Mouse (Mus musculus): ENCODE results near the gene Peak1. TPM values are rescaled to one million over a fixed set of nuclear protein-coding genes. Genes with fewer than 3 reads are reported as not detected.

The Peak1 gene
- polyA plus RNA-seq, 1 experiment, result 14.4 TPM

- no peak within 1 kb of the TSS for H3K4me3 ChIP-seq (ENCODE audit: insufficient read depth, low read length)
- TF ChIP-seq CTCF (IDR thresholded peaks at IDR 0.05; ENCODE audit: extremely low read depth, insufficient read depth, low read length) (no peak), POLR2A (IDR thresholded peaks at IDR 0.05; ENCODE audit: extremely low read depth, insufficient read depth, low read length) (no peak)
- H3K4me1 ChIP-seq (ENCODE audit: control insufficient read depth, insufficient read depth, low read length), result 0 out of 2 replicates have a peak, but pooled peaks cover 1% of the 10 kb centered on the region
- no peak within 1 kb of the TSS for H3K27ac ChIP-seq (ENCODE audit: insufficient read depth, low read length)
These were observed 252.5 kb downstream of the Peak1 start, which contains the start of gene Tspan3 for GRCm38 (mm10) chr9:56165377-56165776. TSS of gene Tspan3 (minus strand) at chr9:56165477.

- H3K4me3 ChIP-seq (ENCODE audit: insufficient read depth, low read length), result peak overlapping the region; percentile 95
- peaks cover 9% of the 10 kb centered on the region for H3K4me1 ChIP-seq (ENCODE audit: control insufficient read depth, insufficient read depth, low read length)
- peak overlapping the region; percentile 95 for H3K27ac ChIP-seq (ENCODE audit: insufficient read depth, low read length)
- peak; percentile 66; the same call in 1 of the 2 replicates for TF ChIP-seq POLR2A (IDR thresholded peaks at IDR 0.05; ENCODE audit: extremely low read depth, insufficient read depth, low read length)
- TF ChIP-seq CTCF (IDR thresholded peaks at IDR 0.05; ENCODE audit: extremely low read depth, insufficient read depth, low read length), result no peak
These were observed 257.3 kb downstream of the Peak1 start for GRCm38 (mm10) chr9:56160341-56161141.

DNA sequence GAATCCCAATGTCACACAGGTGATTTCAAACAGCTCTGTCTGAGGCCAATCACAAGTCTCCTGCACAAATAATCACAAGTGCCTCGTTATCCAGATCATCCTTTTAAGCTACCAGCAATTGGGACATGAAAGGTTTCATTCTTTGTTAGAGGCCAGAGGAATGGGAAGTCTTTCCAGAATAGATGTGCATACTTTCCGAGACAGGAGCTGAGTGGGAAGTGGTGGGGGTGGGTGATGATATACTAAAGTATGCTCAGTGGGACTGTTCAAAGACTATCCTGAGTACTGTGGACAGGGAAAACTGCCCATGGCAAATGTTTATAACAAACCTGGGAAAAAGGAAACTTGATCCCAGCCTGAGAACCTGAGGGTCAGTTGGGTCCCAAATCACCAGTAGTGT is 258.4 kb downstream of the Peak1 start:
- no peak for TF ChIP-seq CTCF (IDR thresholded peaks at IDR 0.05; ENCODE audit: extremely low read depth, insufficient read depth, low read length)
- no peak for TF ChIP-seq POLR2A (IDR thresholded peaks at IDR 0.05; ENCODE audit: extremely low read depth, insufficient read depth, low read length)
- H3K4me3 ChIP-seq (ENCODE audit: insufficient read depth, low read length), result peak overlapping the region; percentile 95
- H3K4me1 ChIP-seq (ENCODE audit: control insufficient read depth, insufficient read depth, low read length), result peaks cover 9% of the 10 kb centered on the region
- H3K27ac ChIP-seq (ENCODE audit: insufficient read depth, low read length), result no peak overlapping the region

DNA sequence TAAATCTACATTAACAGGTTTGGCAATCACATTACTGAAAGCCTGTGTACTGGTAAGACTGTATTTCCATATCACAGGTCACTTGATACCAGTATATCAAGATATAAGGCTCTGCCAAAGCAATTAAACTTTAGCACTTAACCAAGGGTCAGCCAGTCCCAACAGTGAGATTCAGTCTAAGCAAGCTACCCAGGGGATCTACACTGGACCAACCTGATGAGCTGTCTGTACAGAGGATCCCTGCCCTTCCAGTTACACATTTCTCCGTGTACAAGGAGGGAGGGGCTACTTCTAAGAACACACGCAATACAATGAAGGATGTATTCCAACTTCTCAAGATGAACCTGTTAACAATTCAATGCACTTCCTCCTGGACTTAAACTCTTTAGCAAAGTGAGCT is 259.8 kb downstream of the Peak1 start:
- peaks cover 9% of the 10 kb centered on the region for H3K4me1 ChIP-seq (ENCODE audit: control insufficient read depth, insufficient read depth, low read length)
- no peak overlapping the region for H3K27ac ChIP-seq (ENCODE audit: insufficient read depth, low read length)
- H3K4me3 ChIP-seq (ENCODE audit: insufficient read depth, low read length), result no peak overlapping the region
- TF ChIP-seq CTCF (IDR thresholded peaks at IDR 0.05; ENCODE audit: extremely low read depth, insufficient read depth, low read length), result no peak
- no peak for TF ChIP-seq POLR2A (IDR thresholded peaks at IDR 0.05; ENCODE audit: extremely low read depth, insufficient read depth, low read length)

- no peak overlapping the region for H3K4me3 ChIP-seq (ENCODE audit: insufficient read depth, low read length)
- TF ChIP-seq CTCF (IDR thresholded peaks at IDR 0.05; ENCODE audit: extremely low read depth, insufficient read depth, low read length) (no peak), POLR2A (IDR thresholded peaks at IDR 0.05; ENCODE audit: extremely low read depth, insufficient read depth, low read length) (no peak)
- H3K4me1 ChIP-seq (ENCODE audit: control insufficient read depth, insufficient read depth, low read length), result peaks cover 14% of the 10 kb centered on the region
- H3K27ac ChIP-seq (ENCODE audit: insufficient read depth, low read length), result no peak overlapping the region
These were observed 263.3 kb downstream of the Peak1 start for GRCm38 (mm10) chr9:56154572-56154971.

DNA sequence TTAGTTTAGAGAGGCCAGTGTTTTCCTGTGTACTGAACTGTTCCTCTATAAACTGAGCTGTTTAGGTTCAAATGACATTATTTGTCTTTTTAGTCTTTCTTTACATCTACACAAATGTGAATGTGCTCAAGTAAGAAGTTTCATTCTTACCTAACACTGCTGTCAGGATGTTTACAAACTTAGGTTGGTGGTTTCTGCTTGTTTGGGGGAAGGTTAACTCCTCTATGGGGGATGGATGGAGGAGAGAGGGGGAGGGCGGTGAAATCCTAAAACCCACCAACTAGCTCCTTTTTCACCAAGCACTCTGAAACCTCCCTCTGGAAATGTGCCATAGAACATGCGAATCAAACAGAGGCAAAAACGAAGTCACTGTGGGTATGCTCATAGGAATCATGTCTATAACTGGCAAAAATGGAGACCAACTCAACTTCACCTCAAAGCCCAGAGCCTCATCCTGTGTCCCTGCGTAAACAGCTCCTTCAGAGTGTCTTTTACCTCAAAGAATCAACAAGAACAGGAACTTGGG is 265.3 kb downstream of the Peak1 start:
- peaks cover 9% of the 10 kb centered on the region for H3K4me1 ChIP-seq (ENCODE audit: control insufficient read depth, insufficient read depth, low read length)
- TF ChIP-seq CTCF (IDR thresholded peaks at IDR 0.05; ENCODE audit: extremely low read depth, insufficient read depth, low read length) (no peak), POLR2A (IDR thresholded peaks at IDR 0.05; ENCODE audit: extremely low read depth, insufficient read depth, low read length) (no peak)
- peak overlapping the region; percentile 62; the same call in 1 of the 2 replicates for H3K27ac ChIP-seq (ENCODE audit: insufficient read depth, low read length)
- H3K4me3 ChIP-seq (ENCODE audit: insufficient read depth, low read length), result no peak overlapping the region

- Histone ChIP-seq H3K27ac (ENCODE audit: insufficient read depth, low read length) (peak overlapping the region; percentile 53; the same call in 1 of the 2 replicates), H3K4me1 (ENCODE audit: control insufficient read depth, insufficient read depth, low read length) (peaks cover 9% of the 10 kb centered on the region), H3K4me3 (ENCODE audit: insufficient read depth, low read length) (no peak overlapping the region)
- TF ChIP-seq CTCF (IDR thresholded peaks at IDR 0.05; ENCODE audit: extremely low read depth, insufficient read depth, low read length) (no peak), POLR2A (IDR thresholded peaks at IDR 0.05; ENCODE audit: extremely low read depth, insufficient read depth, low read length) (no peak)
These were observed 266.0 kb downstream of the Peak1 start for GRCm38 (mm10) chr9:56151745-56152481.

Other genes starting within 250 kb of the Peak1 start
- gene Hmg20a, start 542 bp upstream of the Peak1 start, polyA plus RNA-seq (2012; rRNA removed), result 61.3 and 63.4 TPM in 2 replicates